Mouse (Mus musculus) adrenal gland, postnatal 36 days (tissue): Measurements from ENCODE around the gene Ell. TPM values are rescaled to one million over a fixed set of nuclear protein-coding genes. Genes with fewer than 3 reads are reported as not detected.

Experiments used
- total RNA-seq, 2 experiments: library from RNA; stranded (reverse); gene quantifications; 2 replicates each; pipeline ENCODE4 v1.2.3; 2021

Ell gene
- total RNA-seq, 2 experiments from 2014 or later: 22.3 to 25.3 TPM

Other genes starting within 250 kb of the Ell start
- gene Ddx49, start 237.0 kb upstream of the Ell start, total RNA-seq: 10 to 100 TPM; 69.9 to 72.0 TPM
- gene Cope, start 236.9 kb upstream of the Ell start, total RNA-seq: 100 to 1,000 TPM; 194 to 215 TPM
- gene Cers1, start 223.7 kb upstream of the Ell start, total RNA-seq: 1 to 10 TPM; 1.8 to 2.2 TPM
- under 1 TPM in 1 of 2 experiments, not detected in 1; 0.30 TPM for gene Gdf1, start 209.6 kb upstream of the Ell start, total RNA-seq
- 10 to 100 TPM; 62.2 to 67.6 TPM for gene Upf1, start 186.2 kb upstream of the Ell start, total RNA-seq
- not detected for gene Comp, start 165.9 kb upstream of the Ell start, total RNA-seq
- 10 to 100 TPM; 21.8 to 25.7 TPM for gene Crtc1, start 99.9 kb upstream of the Ell start, total RNA-seq
- 10 to 100 TPM; 23.6 to 24.4 TPM for gene Klhl26, start 62.5 kb upstream of the Ell start, total RNA-seq
- 10 to 100 TPM in 1 of 2 experiments, 1 to 10 TPM in 1; 9.5 to 11.3 TPM for gene Tmem59l, start 52.1 kb upstream of the Ell start, total RNA-seq
- under 1 TPM; 0.23 to 0.95 TPM for gene Crlf1, start 46.3 kb upstream of the Ell start, total RNA-seq
- gene Rex1bd, start 32.7 kb upstream of the Ell start, total RNA-seq: 100 to 1,000 TPM; 144 to 154 TPM
- gene Uba52, start 28.7 kb upstream of the Ell start, total RNA-seq: 1,000 to 10,000 TPM; 1,515 to 1,560 TPM
- 100 to 1,000 TPM; 265 to 329 TPM for gene Fkbp8, start 11.7 kb upstream of the Ell start, total RNA-seq
- gene Kxd1, start 11.5 kb upstream of the Ell start, total RNA-seq: 10 to 100 TPM; 63.2 to 89.1 TPM
- gene Isyna1, start 54.9 kb downstream of the Ell start, total RNA-seq: 100 to 1,000 TPM in 1 of 2 experiments, 10 to 100 TPM in 1; 98.7 to 260 TPM
- 100 to 1,000 TPM in 1 of 2 experiments, 10 to 100 TPM in 1; 89.7 to 103 TPM for gene Ssbp4, start 69.4 kb downstream of the Ell start, total RNA-seq
- gene Lrrc25, start 76.7 kb downstream of the Ell start, total RNA-seq: 1 to 10 TPM; 2.1 to 2.6 TPM
- 1 to 10 TPM; 5.0 to 6.0 TPM for gene Gdf15, start 93.0 kb downstream of the Ell start, total RNA-seq
- gene Pgpep1, start 120.9 kb downstream of the Ell start, total RNA-seq: 100 to 1,000 TPM; 138 to 139 TPM
- gene Lsm4, start 133.8 kb downstream of the Ell start, total RNA-seq: 10 to 100 TPM; 74.3 to 84.4 TPM
- gene Jund, start 159.5 kb downstream of the Ell start, total RNA-seq: 100 to 1,000 TPM; 219 to 227 TPM
- gene Iqcn, start 164.0 kb downstream of the Ell start, total RNA-seq: not detected
- not detected for gene Gm3336, start 179.1 kb downstream of the Ell start, total RNA-seq
- gene Pde4c, start 184.3 kb downstream of the Ell start, total RNA-seq: 1 to 10 TPM in 1 of 2 experiments, under 1 TPM in 1; 0.33 to 1.2 TPM
- gene Rab3a, start 215.2 kb downstream of the Ell start, total RNA-seq: 10 to 100 TPM; 68.6 to 78.2 TPM
- gene Mpv17l2, start 221.5 kb downstream of the Ell start, total RNA-seq: 100 to 1,000 TPM; 119 to 155 TPM
- 10 to 100 TPM; 35.6 to 51.5 TPM for gene Pik3r2, start 237.3 kb downstream of the Ell start, total RNA-seq